Mouse (Mus musculus): ENCODE data around the gene Tmem213. TPM values are rescaled to one million over a fixed set of nuclear protein-coding genes. Genes with fewer than 3 reads are reported as not detected.

The Tmem213 gene
- total and polyA plus RNA-seq, 3 experiments: not detected

- H3K4me1 ChIP-seq (ENCODE audit: insufficient read depth, low read depth, low read length): no peaks in the 10 kb centered on the region
These were observed 19.1 kb downstream of the Tmem213 start for GRCm38 (mm10) chr6:38128115-38128514.

GRCm38 (mm10) chr6:38129883-38130282 lies 20.8 kb downstream of the Tmem213 start:
- no peaks in the 10 kb centered on the region for H3K36me3 ChIP-seq (replicated peaks)
- no peak overlapping the region for H3K4me3 ChIP-seq (ENCODE audit: low read depth, low read length)
- H3K4me1 ChIP-seq (ENCODE audit: insufficient read depth, low read depth, low read length): no peaks in the 10 kb centered on the region
- DNase-seq (ENCODE audit: low spot score): no peak
- no peaks in the 10 kb centered on the region for H3K9me3 ChIP-seq (replicated peaks)
- ATAC-seq (ENCODE audit: extremely low read depth, insufficient number of reproducible peaks, low FRiP score, poor library complexity, severe bottlenecking): no peak
- H3K27me3 ChIP-seq (ENCODE audit: insufficient read depth, low read length): peaks cover 7% of the 10 kb centered on the region; the same call in 1 of the 2 replicates
- TF ChIP-seq GATA2 (IDR thresholded peaks at IDR 0.05; ENCODE audit: borderline replicate concordance, low read depth, low read length): no peak
- TF ChIP-seq POLR2AphosphoS5 (IDR thresholded peaks at IDR 0.05; ENCODE audit: insufficient replicate concordance, low read depth, low read length): no peak
- no peak for TF ChIP-seq GATA1 (IDR thresholded peaks at IDR 0.05; ENCODE audit: borderline replicate concordance, low read length)
- TF ChIP-seq TAL1 (conservative IDR thresholded peaks at IDR 0.05; ENCODE audit: low read depth, low read length): no peak
- TF ChIP-seq CTCF (IDR thresholded peaks at IDR 0.05; ENCODE audit: low read depth, low read length): no peak

More at GRCm38 (mm10) chr6:38128115-38128514, 19.1 kb downstream of the Tmem213 start:
- Histone ChIP-seq H3K4me3 (ENCODE audit: low read depth, low read length) (no peak overlapping the region), H3K9me3 (replicated peaks) (no peaks in the 10 kb centered on the region), H3K27me3 (ENCODE audit: insufficient read depth, low read length) (peaks cover 7% of the 10 kb centered on the region; the same call in 1 of the 2 replicates), H3K36me3 (replicated peaks) (no peaks in the 10 kb centered on the region)
- DNase-seq (ENCODE audit: low spot score): no peak
- TF ChIP-seq CTCF (IDR thresholded peaks at IDR 0.05; ENCODE audit: low read depth, low read length) (no peak), GATA1 (IDR thresholded peaks at IDR 0.05; ENCODE audit: borderline replicate concordance, low read length) (no peak), GATA2 (IDR thresholded peaks at IDR 0.05; ENCODE audit: borderline replicate concordance, low read depth, low read length) (no peak), POLR2AphosphoS5 (IDR thresholded peaks at IDR 0.05; ENCODE audit: insufficient replicate concordance, low read depth, low read length) (no peak)
- no peak for ATAC-seq (ENCODE audit: extremely low read depth, insufficient number of reproducible peaks, low FRiP score, poor library complexity, severe bottlenecking)

- TF ChIP-seq POLR2AphosphoS5 (IDR thresholded peaks at IDR 0.05; ENCODE audit: insufficient replicate concordance, low read depth, low read length): no peak
- no peak for TF ChIP-seq GATA1 (IDR thresholded peaks at IDR 0.05; ENCODE audit: borderline replicate concordance, low read length)
- no peak for TF ChIP-seq TAL1 (conservative IDR thresholded peaks at IDR 0.05; ENCODE audit: low read depth, low read length)
- no peak for TF ChIP-seq GATA2 (IDR thresholded peaks at IDR 0.05; ENCODE audit: borderline replicate concordance, low read depth, low read length)
- TF ChIP-seq CTCF (IDR thresholded peaks at IDR 0.05; ENCODE audit: low read depth, low read length): no peak
- no peaks in the 10 kb centered on the region for H3K4me1 ChIP-seq (ENCODE audit: insufficient read depth, low read depth, low read length)
- H3K27me3 ChIP-seq (ENCODE audit: insufficient read depth, low read length): peaks cover 15% of the 10 kb centered on the region; the same call in 1 of the 2 replicates
- ATAC-seq (ENCODE audit: extremely low read depth, insufficient number of reproducible peaks, low FRiP score, poor library complexity, severe bottlenecking) (no peak), DNase-seq (ENCODE audit: low spot score) (no peak)
- H3K9me3 ChIP-seq (replicated peaks): no peaks in the 10 kb centered on the region
- no peaks in the 10 kb centered on the region for H3K36me3 ChIP-seq (replicated peaks)
- H3K4me3 ChIP-seq (ENCODE audit: low read depth, low read length): no peak overlapping the region
These were observed 22.8 kb downstream of the Tmem213 start for GRCm38 (mm10) chr6:38131801-38132231.

- H3K4me1 ChIP-seq (ENCODE audit: insufficient read depth, low read depth, low read length): no peaks in the 10 kb centered on the region
- DNase-seq (ENCODE audit: low spot score): no peak
- no peak overlapping the region for H3K4me3 ChIP-seq (ENCODE audit: low read depth, low read length)
- no peaks in the 10 kb centered on the region for H3K36me3 ChIP-seq (replicated peaks)
- TF ChIP-seq GATA1 (IDR thresholded peaks at IDR 0.05; ENCODE audit: borderline replicate concordance, low read length) (no peak), POLR2AphosphoS5 (IDR thresholded peaks at IDR 0.05; ENCODE audit: insufficient replicate concordance, low read depth, low read length) (no peak)
- H3K9me3 ChIP-seq (replicated peaks): no peaks in the 10 kb centered on the region
- ATAC-seq (ENCODE audit: extremely low read depth, insufficient number of reproducible peaks, low FRiP score, poor library complexity, severe bottlenecking): no peak
- H3K27me3 ChIP-seq (ENCODE audit: insufficient read depth, low read length): peaks cover 12% of the 10 kb centered on the region; the same call in 1 of the 2 replicates
These were observed 25.9 kb downstream of the Tmem213 start for GRCm38 (mm10) chr6:38134806-38135559.

- DNase-seq (ENCODE audit: low spot score): no peak
- no peak for ATAC-seq (ENCODE audit: extremely low read depth, insufficient number of reproducible peaks, low FRiP score, poor library complexity, severe bottlenecking)
- H3K4me3 ChIP-seq (ENCODE audit: low read depth, low read length): no peak overlapping the region
- H3K27me3 ChIP-seq (ENCODE audit: insufficient read depth, low read length): peaks cover 14% of the 10 kb centered on the region; the same call in 1 of the 2 replicates
- no peaks in the 10 kb centered on the region for H3K4me1 ChIP-seq (ENCODE audit: insufficient read depth, low read depth, low read length)
- TF ChIP-seq GATA2 (IDR thresholded peaks at IDR 0.05; ENCODE audit: borderline replicate concordance, low read depth, low read length) (no peak), GATA1 (IDR thresholded peaks at IDR 0.05; ENCODE audit: borderline replicate concordance, low read length) (no peak), CTCF (IDR thresholded peaks at IDR 0.05; ENCODE audit: low read depth, low read length) (no peak), POLR2AphosphoS5 (IDR thresholded peaks at IDR 0.05; ENCODE audit: insufficient replicate concordance, low read depth, low read length) (no peak), TAL1 (conservative IDR thresholded peaks at IDR 0.05; ENCODE audit: low read depth, low read length) (no peak)
- H3K9me3 ChIP-seq (replicated peaks): no peaks in the 10 kb centered on the region
- H3K36me3 ChIP-seq (replicated peaks): no peaks in the 10 kb centered on the region
These were observed 30.0 kb downstream of the Tmem213 start for GRCm38 (mm10) chr6:38139086-38139485.

GRCm38 (mm10) chr6:38140402-38140801 lies 31.3 kb downstream of the Tmem213 start:
- H3K4me3 ChIP-seq (ENCODE audit: low read depth, low read length): no peak overlapping the region
- ATAC-seq (ENCODE audit: extremely low read depth, insufficient number of reproducible peaks, low FRiP score, poor library complexity, severe bottlenecking) (no peak), DNase-seq (ENCODE audit: low spot score) (no peak)
- peaks cover 8% of the 10 kb centered on the region; the same call in 1 of the 2 replicates for H3K27me3 ChIP-seq (ENCODE audit: insufficient read depth, low read length)
- no peaks in the 10 kb centered on the region for H3K36me3 ChIP-seq (replicated peaks)
- TF ChIP-seq GATA1 (IDR thresholded peaks at IDR 0.05; ENCODE audit: borderline replicate concordance, low read length) (no peak), CTCF (IDR thresholded peaks at IDR 0.05; ENCODE audit: low read depth, low read length) (no peak), POLR2AphosphoS5 (IDR thresholded peaks at IDR 0.05; ENCODE audit: insufficient replicate concordance, low read depth, low read length) (no peak), GATA2 (IDR thresholded peaks at IDR 0.05; ENCODE audit: borderline replicate concordance, low read depth, low read length) (no peak), TAL1 (conservative IDR thresholded peaks at IDR 0.05; ENCODE audit: low read depth, low read length) (no peak)
- H3K9me3 ChIP-seq (replicated peaks): no peaks in the 10 kb centered on the region
- no peaks in the 10 kb centered on the region for H3K4me1 ChIP-seq (ENCODE audit: insufficient read depth, low read depth, low read length)
